Comparison of ENCODE assay signal across 7 mouse cellular contexts in the genomic region with DNA sequence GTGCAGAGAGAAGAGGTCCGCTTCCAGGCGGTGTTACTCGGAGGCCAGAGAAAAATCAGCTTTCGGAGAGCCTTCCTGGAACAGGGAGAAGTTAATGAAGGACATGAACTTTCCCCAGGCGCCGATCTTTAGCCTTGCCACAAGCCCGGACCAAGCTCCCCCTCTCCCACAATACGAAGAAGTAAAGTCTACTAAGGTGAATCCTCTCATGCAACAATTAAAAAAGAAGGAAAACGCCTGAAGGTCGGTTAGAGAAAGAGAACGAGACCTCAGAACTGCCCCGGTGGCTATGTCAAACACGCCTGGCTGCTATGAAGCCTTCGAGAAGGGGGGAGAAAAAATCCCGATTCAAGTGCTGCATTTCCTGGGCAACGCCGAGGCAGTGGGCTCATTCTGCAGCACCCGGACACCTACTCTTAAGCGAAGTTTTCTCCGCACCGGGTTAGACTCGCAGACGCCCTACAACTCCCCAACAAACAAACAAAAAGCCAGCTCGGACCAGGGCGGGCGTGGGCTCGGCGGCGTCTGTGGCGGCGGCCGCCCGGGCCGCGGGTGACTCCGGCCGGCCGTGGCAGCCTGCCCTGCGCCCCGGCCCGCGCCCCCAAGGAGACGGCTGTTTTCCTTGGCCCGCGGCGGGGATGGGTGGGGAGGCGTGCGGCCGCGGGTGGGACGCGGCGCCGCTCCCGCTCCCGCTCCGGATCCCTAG. TPM values are rescaled to one million over a fixed set of nuclear protein-coding genes. Genes with fewer than 3 reads are reported as not detected.
DNase-seq lines count a peak whose midpoint lies in the region; ATAC-seq and TF ChIP-seq lines count a peak whose summit lies in the region.

No protein-coding gene starts in this region.

- H3K9ac ChIP-seq in limb, embryonic 13.5 days = peak overlapping the region; percentile 96

- peak; percentile 68 for DNase-seq in R1 (ENCODE audit: low read depth, low spot score)
- DNase-seq in heart, postnatal 4 days = peak; percentile 45
- DNase-seq in testis, postnatal 10 days (ENCODE audit: low spot score) = peak; percentile 69

- H3K4me3 ChIP-seq in E14TG2a.4 (replicated peaks; ENCODE audit: low read length) (peak overlapping the region; percentile 95), myocyte (peak overlapping the region; percentile 49)
- peak overlapping the region; percentile 88 for H3K4me3 ChIP-seq in limb, embryonic 13.5 days

- H3K79me2 ChIP-seq in myocyte (ENCODE audit: control insufficient read depth, insufficient read depth) = peaks cover 51% of the 10 kb centered on the region

- peak overlapping the region; percentile 98 for H3K27ac ChIP-seq in limb, embryonic 13.5 days

- TF ChIP-seq POLR2A in myocyte (IDR thresholded peaks at IDR 0.05; ENCODE audit: insufficient read length, low read depth) = no peak

- peak overlapping the region; percentile 70 for H3K4me2 ChIP-seq in limb, embryonic 13.5 days (replicated peaks)
- peak overlapping the region; percentile 96 for H3K4me2 ChIP-seq in myocyte (ENCODE audit: low read depth)

- H3K27me3 ChIP-seq in E14TG2a.4 (ENCODE audit: insufficient read depth, low read length) (no peaks in the 10 kb centered on the region), myocyte (ENCODE audit: control insufficient read depth, insufficient read depth, insufficient read length) (no peaks in the 10 kb centered on the region)
- H3K27me3 ChIP-seq in limb, embryonic 13.5 days = no peaks in the 10 kb centered on the region

- no peak for TF ChIP-seq CTCF in E14TG2a.4 (conservative IDR thresholded peaks at IDR 0.05; ENCODE audit: low read length)

- H3K36me3 ChIP-seq in E14TG2a.4 (ENCODE audit: insufficient read depth, low read length) (no peaks in the 10 kb centered on the region), myocyte (ENCODE audit: control insufficient read depth, insufficient read depth) (no peaks in the 10 kb centered on the region)
- H3K36me3 ChIP-seq in limb, embryonic 13.5 days = no peaks in the 10 kb centered on the region

- peak overlapping the region; percentile 98 for H3ac ChIP-seq in myocyte (ENCODE audit: control insufficient read depth, insufficient read length)

- ATAC-seq in erythroblast, adult 5-6 weeks (replicated peaks; ENCODE audit: low FRiP score, poor library complexity, severe bottlenecking) = peak; percentile 22; the same call in 1 of the 2 replicates
- no peak for ATAC-seq in limb, embryonic 13.5 days (ENCODE audit: low FRiP score, low read depth)

- WGBS in limb, embryonic 13.5 days = 0% methylated on average over 44 of the region's 57 CpGs

- H3K9me3 ChIP-seq in E14TG2a.4 (ENCODE audit: low read length) = no peaks in the 10 kb centered on the region
- H3K9me3 ChIP-seq in limb, embryonic 13.5 days = no peaks in the 10 kb centered on the region

- peaks cover 54% of the 10 kb centered on the region for H3K4me1 ChIP-seq in E14TG2a.4 (replicated peaks; ENCODE audit: low read depth, low read length)
- H3K4me1 ChIP-seq in limb, embryonic 13.5 days = peaks cover 29% of the 10 kb centered on the region

TF ChIP-seq in myocyte, 11 proteins besides CTCF, POLR2A, EP300 and RAD21:
- TF ChIP-seq E2F4 (IDR thresholded peaks at IDR 0.05; ENCODE audit: insufficient read depth) = no peak
- no peak for TF ChIP-seq MAX (IDR thresholded peaks at IDR 0.05; ENCODE audit: low read depth)
- TF ChIP-seq POLR2AphosphoS2 (IDR thresholded peaks at IDR 0.05; ENCODE audit: insufficient read length, low read depth) = no peak
- TF ChIP-seq MYOD1 (IDR thresholded peaks at IDR 0.05; ENCODE audit: control insufficient read depth in 1 of 3, insufficient read length in 2 of 3, low read depth in 2 of 3) = no peak
- no peak for TF ChIP-seq TCF3 (IDR thresholded peaks at IDR 0.05; ENCODE audit: insufficient read length, low read depth)
- TF ChIP-seq TCF12 (IDR thresholded peaks at IDR 0.05; ENCODE audit: insufficient read depth, poor library complexity, severe bottlenecking) = no peak
- no peak for TF ChIP-seq REST (IDR thresholded peaks at IDR 0.05; ENCODE audit: insufficient read depth, insufficient read length)

RNA-seq across cellular contexts. Expression of a gene that starts 0.9 kb away (rescaled TPM):
- total RNA-seq in erythroblast, adult 5-6 weeks (2015; ENCODE audit: low replicate concordance) = 16.7 and 28.4 TPM in 2 replicates
- 40.7 and 50.3 TPM in 2 replicates for total RNA-seq in erythroblast, adult 5-6 weeks (2017; ENCODE audit: low replicate concordance)
- total RNA-seq in heart, postnatal 4 days (2021) = 100 to 1,000 TPM; 138 to 140 TPM
- polyA plus RNA-seq in limb, embryonic 13.5 days (2015; fragmentation: Nextera tagmentation; extraction: Ambion mirVana) = 9.5 and 11.1 TPM in 2 replicates
- 18.0 TPM for polyA plus RNA-seq in myocyte (2012; fragmentation: generic; extraction: Trizol)
